Mouse (Mus musculus): ENCODE measurements at regions not wholly inside any gene's neighbourhood (a gene's known extent, or its start where the extent isn't known, plus 50 kb on each side); places are given as distances from the start of the nearest gene placed in this dataset.

DNA sequence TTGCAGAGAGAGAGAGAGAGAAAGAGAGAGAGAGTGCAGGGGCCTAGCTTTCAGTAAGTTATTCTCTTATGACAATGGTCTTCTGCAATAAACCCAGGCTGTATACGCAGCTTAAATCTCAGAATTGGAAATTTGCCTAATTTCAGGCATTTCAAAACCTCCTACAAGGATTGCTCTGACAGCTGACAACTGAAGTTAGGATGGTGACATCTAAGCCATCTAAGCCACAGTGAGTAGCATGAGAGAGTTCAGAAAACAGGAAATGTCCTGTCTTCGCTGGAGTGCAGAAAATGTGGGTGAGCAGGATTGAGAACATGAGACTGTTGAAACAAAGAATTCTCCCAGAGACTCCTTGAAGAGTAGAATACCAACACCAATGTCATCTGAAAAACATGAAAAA is 56.8 kb downstream of the Fam110c start:
- in situ Hi-C loops (cut with MboI; ENCODE audit: low pct_unique_long_range_greater_than_20kb in 1 of 2, low sequenced_read_pairs in 2 of 2, unreplicated experiment in 1 of 2), result loop anchor here in 1 of 2 experiments (25.0 kb wide), 1 partner anchor 807 kb away; no protein-coding TSS in a partner anchor

DNA sequence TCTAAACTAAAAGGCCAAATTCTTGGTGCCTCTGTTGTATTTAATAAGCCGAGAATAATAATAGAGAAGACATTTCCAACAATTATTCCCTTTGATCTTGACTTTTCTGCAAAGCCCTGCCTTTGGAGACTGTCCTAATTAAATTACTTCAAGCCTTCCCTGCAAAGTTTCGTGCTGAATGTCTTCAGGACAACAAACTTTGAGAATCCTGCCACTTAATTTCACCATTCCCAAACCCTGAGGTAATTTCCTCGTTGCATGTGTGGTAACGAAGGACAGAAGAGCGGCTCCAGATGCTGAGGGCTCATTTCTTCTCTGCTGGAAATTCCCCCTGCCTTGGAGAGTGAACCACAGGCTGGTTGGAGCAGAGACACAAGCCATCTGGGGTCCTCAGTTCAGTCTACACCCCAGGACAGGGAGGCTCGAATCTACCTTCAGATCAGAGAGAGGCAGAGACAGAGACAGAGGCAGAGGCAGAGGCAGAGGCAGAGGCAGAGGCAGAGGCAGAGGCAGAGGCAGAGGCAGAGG is 60.9 kb downstream of the Fam110c start:
- in situ Hi-C loops (cut with MboI; ENCODE audit: low pct_unique_long_range_greater_than_20kb in 1 of 2, low sequenced_read_pairs in 2 of 2, unreplicated experiment in 1 of 2), result loop anchor here in 1 of 2 experiments (25.0 kb wide), 1 partner anchor 803 kb away; no protein-coding TSS in a partner anchor

DNA sequence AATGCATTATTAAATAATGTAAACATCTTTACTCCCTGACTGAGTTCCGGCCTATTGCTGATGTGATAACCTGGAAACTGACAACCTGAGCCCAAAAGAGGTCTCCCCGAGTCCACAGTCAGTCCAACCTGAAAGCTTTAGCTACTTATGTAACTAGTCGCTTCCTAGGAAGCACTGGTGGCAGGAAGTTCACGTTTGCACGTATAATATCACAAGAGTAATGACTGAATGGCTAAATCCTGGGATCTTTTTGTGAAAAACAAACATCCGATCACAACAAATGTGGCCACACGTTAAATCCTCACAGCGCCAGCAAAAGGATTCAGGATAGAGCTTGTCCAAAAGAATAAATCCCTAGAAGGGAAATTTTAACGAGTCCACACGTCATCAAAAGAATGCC is 62.7 kb downstream of the Fam110c start:
- in situ Hi-C loops (cut with MboI; ENCODE audit: low pct_unique_long_range_greater_than_20kb in 1 of 2, low sequenced_read_pairs in 2 of 2, unreplicated experiment in 1 of 2), result loop anchor here in 1 of 2 experiments (25.0 kb wide), 1 partner anchor 801 kb away; no protein-coding TSS in a partner anchor

DNA sequence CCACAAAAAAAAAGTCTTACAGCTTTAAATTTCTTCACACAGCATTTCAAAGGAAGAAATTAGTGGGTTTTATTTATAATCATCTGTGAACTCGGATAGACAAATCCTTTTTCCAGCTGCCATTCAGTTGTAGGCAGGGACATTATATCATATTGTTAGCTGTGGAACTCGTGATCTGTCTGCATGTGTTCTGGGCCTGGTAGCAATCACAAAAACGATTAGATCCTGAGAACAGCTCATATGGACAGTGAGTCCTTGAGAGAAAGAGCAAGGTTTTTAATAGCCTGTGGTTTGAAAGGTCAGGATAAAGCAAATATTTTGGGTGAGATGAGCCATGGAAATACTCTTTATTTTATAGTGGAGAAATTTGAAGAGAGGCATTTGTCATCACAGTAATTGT is 63.2 kb downstream of the Fam110c start:
- in situ Hi-C loops (cut with MboI; ENCODE audit: low pct_unique_long_range_greater_than_20kb in 1 of 2, low sequenced_read_pairs in 2 of 2, unreplicated experiment in 1 of 2), result loop anchor here in 1 of 2 experiments (25.0 kb wide), 1 partner anchor 800 kb away; no protein-coding TSS in a partner anchor

DNA sequence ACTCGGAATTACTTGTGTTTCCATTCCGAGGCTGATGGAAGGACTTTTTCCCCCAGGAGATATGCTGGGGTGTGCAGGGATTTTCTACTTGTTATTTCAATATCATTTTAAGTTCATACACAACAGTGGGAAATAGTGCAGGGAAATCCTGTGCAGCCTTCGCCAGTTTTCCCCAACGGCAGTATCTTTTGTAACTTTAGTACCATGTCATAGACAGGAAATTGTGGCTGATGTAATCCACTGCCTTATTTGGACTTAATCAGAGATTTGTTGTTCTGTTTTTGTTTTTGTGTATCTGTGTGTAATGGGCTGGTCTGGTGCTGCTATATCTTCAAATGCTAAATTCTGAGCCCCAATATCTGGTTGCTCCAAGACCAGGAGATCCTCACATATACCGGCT is 63.8 kb downstream of the Fam110c start:
- in situ Hi-C loops (cut with MboI; ENCODE audit: low pct_unique_long_range_greater_than_20kb in 1 of 2, low sequenced_read_pairs in 2 of 2, unreplicated experiment in 1 of 2), result loop anchor here in 1 of 2 experiments (25.0 kb wide), 1 partner anchor 800 kb away; no protein-coding TSS in a partner anchor

DNA sequence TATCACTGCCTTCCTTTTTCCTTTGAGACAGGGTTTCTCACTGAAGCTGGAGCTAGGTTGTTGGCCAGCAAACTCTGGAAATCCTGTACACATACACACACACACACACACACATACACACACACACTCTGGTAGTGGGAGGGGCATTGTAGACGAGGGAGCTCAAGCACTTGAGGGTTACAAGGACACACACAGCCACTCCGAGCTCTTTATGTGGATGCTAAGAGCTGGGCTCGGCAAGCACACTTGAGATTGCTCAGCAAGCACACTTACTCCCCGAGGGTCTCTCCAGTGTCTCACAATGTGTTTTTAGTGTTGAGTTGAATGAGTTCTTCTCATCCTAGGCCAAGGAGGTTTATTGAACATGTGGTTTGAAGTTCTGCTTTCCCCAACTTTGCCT is 66.2 kb downstream of the Fam110c start:
- in situ Hi-C loops (cut with MboI; ENCODE audit: low pct_unique_long_range_greater_than_20kb in 1 of 2, low sequenced_read_pairs in 2 of 2, unreplicated experiment in 1 of 2), result loop anchor here in 1 of 2 experiments (25.0 kb wide), 1 partner anchor 797 kb away; no protein-coding TSS in a partner anchor

DNA sequence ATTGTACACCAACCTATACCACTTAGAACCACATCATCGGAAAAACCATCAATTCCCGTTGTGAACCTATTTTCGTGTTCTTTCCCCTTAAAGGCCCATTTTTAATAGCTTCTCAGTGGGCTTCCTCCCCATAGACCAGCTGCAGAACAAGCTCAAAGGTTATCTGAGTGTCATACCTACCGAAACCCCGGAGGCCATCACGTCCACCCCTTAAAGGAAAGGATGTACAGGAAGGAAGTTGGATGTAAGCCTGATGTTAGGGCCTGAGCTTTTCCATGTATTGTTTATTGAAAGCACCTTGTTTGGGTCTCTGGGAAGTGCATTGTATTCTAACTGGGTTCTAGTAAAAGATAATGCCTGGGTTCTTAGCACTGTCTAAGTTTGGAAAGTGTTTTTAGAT is 69.6 kb downstream of the Fam110c start:
- in situ Hi-C loops (cut with MboI; ENCODE audit: low pct_unique_long_range_greater_than_20kb in 1 of 2, low sequenced_read_pairs in 2 of 2, unreplicated experiment in 1 of 2), result loop anchor here in 1 of 2 experiments (25.0 kb wide), 1 partner anchor 794 kb away; no protein-coding TSS in a partner anchor

DNA sequence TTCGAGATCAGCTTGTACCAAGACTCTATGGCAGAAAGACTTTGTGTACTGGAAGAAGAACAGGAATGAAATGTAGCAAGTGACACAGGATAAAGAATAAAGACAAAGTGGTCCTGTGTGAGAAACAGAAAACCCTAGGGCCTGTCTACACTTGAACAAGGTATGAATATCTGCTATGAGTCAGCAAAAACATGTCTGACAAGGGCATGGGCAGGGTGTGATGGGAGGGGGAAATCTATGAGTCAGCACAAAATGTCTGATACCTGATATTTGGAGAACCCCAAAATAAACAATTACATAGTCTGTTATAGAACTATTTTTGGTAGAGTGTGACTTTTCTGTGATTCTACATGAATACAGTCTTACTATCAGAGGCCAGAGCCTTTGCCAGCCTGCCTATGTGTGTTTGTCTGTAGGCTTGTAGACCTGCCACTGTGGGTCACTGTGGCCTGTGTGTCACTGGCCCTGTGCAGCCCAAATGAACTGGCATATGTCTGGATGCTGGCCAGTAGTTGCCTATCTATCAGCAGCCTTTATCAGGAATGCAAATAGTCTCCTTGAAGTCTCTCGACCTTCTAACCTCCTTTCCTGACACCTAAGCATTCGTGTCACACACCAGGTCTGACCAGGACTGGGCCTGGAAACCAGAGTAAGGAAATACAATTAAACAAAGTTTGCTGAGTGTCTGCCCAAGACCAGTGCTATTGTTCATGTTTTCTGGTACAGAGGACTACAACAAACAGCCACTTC is 71.5 kb downstream of the Fam110c start:
- in situ Hi-C loops (cut with MboI; ENCODE audit: low pct_unique_long_range_greater_than_20kb in 1 of 2, low sequenced_read_pairs in 2 of 2, unreplicated experiment in 1 of 2), result loop anchor here in 1 of 2 experiments (25.0 kb wide), 1 partner anchor 792 kb away; no protein-coding TSS in a partner anchor

DNA sequence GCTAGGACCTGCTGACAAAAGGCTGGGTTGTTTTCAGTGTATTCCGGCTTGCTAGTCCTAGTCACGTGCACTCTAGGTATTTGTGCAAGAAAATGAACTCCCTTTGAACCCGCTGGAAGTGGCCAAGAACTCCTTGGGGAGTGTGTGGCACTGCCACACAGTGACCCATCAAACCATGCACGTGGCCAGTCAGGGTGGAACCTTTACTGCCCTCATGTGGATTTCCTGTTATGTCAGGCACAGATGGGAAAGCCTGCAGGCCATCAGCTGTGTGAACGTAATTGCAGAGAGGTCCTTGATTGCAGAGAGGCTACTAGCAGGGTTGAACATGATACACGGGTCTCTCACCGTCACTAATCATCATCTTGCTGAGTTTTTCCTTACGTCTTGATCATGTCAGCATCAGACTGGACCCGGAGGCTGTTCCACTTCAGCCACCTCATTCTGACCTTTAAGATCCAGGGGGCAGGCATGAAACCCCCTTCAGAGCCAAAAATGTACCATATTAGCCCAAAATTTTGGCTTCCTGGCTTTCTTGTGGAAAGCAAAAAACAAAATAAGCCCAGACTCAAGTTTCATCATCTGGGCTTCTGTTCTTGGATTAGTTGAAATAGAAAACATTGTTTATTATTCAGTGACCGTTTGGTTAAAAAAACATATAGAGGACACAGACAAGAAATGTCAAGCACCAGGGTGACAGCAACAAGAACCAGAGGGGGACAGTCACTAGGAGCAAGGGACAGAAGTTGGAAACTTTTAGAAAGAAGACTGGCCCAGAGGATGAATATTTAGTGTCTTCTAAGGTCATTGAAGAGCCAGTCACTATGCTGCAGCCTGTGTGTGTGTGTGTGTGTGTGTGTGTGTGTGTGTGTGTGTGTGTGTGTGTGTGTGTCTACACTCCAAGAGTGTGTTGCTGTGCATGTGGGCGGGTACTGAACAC is 75.0 kb downstream of the Fam110c start:
- in situ Hi-C loops (cut with MboI; ENCODE audit: low pct_unique_long_range_greater_than_20kb in 1 of 2, low sequenced_read_pairs in 2 of 2, unreplicated experiment in 1 of 2), result loop anchor here in 1 of 2 experiments (25.0 kb wide), 1 partner anchor 789 kb away; no protein-coding TSS in a partner anchor

DNA sequence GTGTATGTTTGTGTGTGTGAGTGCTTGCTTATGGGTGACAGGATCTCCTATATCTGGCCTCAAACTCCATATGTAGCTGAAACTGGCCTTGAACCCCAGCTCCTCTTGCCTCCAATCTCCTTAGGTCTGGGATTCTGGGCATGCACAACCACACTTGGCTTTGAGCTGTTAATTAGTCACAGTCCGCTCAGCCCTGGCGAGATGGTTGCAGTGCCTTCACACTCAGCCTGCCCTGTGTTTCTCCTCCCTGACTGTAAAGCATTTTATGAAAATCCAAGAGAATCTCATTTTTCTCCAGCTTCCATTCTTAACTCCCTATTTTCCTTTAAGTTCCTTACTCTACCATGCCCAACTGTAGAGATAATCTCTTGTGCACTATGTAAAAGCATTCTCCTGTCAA is 80.1 kb downstream of the Fam110c start:
- in situ Hi-C loops (cut with MboI; ENCODE audit: low pct_unique_long_range_greater_than_20kb in 1 of 2, low sequenced_read_pairs in 2 of 2, unreplicated experiment in 1 of 2), result no loop called here

DNA sequence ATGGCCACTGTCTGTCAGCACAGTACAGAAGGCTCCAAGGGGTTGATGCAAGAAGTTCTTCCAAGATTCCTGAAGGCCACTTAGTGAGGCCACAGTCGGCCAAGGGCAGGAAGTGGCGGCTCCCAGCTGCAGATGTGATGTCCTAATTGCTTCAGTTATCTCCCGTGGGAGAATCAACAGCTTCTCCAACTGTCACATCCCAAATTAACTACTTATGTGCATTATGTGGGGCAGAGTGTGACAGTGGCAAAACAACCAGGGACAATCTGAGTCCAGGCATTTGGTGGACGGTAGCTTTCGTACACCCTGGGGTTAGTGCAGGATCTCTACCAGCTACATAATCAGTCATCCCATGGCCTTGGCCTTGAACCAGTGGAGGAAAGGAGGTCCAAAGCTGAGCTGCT is 80.9 kb downstream of the Fam110c start:
- in situ Hi-C loops (cut with MboI; ENCODE audit: low pct_unique_long_range_greater_than_20kb in 1 of 2, low sequenced_read_pairs in 2 of 2, unreplicated experiment in 1 of 2), result no loop called here

DNA sequence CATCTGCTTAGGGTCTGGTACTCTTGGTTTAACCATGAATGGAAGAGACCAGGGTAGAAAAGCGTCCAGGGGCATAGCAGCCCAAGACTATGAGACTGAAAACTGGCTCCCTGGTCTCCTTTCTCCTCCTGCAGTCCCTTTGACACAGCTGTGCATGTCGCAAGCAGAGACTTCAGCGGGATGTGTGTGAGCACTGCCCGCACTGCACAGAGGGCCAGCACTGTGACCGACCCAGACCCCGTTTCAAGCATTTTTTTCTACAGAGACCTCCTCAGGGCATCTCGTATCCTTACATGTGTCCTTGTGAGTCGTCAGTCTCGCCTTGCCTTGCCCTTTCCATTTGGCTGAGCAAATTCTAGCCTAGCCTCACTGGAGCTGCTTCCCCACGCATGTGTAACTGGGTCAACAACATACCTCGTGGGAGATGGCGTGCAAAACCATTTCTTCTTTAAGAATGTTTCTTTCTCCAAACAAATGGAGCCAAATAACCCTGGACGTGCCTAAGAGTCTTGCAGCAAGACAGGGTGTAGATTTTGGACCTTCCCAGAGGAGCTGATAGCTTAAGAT is 82.6 kb downstream of the Fam110c start:
- in situ Hi-C loops (cut with MboI; ENCODE audit: low pct_unique_long_range_greater_than_20kb in 1 of 2, low sequenced_read_pairs in 2 of 2, unreplicated experiment in 1 of 2), result no loop called here

DNA sequence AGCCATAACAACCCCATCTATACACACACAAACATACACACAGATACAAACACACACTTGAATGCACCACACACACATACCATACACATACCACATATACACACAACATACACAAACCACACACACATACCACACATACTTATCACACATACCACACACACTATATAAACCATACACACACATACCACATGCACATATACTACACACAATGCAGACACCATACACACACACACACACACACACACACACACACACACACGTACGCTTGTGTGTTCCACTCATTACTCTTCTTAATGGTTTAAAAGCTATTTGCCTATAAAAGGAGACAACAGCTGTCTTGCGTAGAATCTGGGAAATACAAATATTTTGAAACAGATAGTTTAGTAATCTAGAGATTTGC is 83.1 kb upstream of the Gm6993 start:
- in situ Hi-C loops (cut with MboI; ENCODE audit: low pct_unique_long_range_greater_than_20kb in 1 of 2, low sequenced_read_pairs in 2 of 2, unreplicated experiment in 1 of 2), result no loop called here

DNA sequence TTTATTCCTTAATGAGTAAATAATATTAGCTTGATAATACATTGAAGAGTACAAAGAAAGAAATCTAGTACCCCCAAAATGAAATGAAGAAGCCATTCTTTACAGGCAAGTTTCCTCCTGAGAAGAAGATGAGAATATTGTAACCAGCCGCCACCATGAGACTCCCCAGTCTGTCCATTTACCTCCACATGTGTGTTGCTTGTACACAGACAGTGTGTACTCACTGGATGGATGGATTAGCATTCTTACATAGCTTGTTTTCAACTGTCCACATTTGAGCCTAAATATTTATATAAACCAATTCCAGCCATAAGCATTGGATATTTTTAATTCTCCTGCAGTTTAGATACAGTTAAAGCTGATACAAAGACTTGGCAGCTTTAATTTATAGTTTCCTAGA is 82.7 kb upstream of the Gm6993 start:
- in situ Hi-C loops (cut with MboI; ENCODE audit: low pct_unique_long_range_greater_than_20kb in 1 of 2, low sequenced_read_pairs in 2 of 2, unreplicated experiment in 1 of 2), result no loop called here

DNA sequence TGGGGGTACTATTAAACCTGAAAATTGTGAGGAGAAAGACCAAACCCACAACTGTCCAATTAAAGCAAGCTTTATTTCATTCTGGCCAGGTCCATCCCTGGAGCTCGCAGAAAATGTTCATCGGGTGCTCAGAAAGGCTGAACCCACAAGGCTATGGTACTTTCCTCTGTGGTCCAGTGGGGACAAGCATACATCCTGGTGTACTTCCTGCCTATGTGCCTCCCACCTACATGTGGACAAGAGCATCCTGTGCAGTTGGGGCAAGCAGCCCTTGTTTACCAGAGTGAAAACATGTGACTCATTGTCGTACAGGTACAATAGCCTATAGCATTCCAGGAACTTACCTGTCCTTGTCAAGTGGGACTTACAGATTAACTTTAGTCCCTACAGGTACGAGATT is 81.7 kb upstream of the Gm6993 start:
- in situ Hi-C loops (cut with MboI; ENCODE audit: low pct_unique_long_range_greater_than_20kb in 1 of 2, low sequenced_read_pairs in 2 of 2, unreplicated experiment in 1 of 2), result no loop called here

DNA sequence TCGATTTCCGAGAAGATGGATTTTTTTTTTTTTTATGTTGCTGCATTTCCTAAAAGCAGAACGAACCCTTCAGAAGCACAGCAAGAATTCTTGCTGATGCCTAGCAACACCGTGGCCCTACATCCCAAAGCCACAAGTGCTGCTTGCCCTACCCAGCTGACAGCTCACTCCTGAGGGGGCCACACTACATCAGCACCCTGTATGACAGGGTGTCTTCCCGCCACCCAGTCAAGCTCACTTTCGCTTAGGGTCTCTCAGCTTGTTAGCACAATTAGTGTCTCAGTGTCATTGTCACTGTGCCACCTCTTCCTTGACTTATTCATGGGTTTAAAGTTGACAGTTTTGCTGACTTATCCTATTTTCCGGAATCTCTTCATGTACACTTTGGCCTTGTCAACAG is 81.2 kb upstream of the Gm6993 start:
- in situ Hi-C loops (cut with MboI; ENCODE audit: low pct_unique_long_range_greater_than_20kb in 1 of 2, low sequenced_read_pairs in 2 of 2, unreplicated experiment in 1 of 2), result no loop called here

DNA sequence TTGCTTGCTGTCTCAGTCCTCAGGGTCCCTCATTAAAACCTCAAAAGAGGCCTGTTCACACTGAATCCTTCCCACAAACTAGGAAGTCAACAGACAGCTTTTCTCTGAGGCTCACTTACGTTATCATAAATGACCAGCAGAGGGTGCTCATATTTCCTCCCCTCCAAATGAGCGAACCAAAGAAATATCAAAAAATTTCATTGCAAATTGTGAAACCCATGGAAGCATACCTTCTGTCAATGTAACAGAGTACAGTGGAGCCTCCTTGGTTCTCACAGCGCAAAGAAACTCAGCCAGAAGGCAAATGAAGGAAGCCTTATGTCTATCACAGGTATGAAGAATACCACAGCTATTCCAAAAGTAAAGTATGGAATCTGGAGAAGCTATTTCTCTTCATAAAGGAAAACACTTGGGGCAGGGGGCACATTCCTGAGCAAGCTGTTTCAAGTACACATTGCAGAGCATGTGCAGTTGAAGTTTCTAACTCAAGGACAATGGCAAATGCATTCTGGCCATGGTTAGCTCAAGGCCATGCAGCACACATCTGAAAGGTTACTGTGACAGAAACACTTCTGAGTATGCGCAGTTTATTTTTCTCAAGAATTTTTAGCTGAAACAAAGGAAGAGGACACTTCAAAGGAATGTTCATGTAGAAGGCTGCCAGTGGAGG is 72.2 kb upstream of the Gm6993 start:
- in situ Hi-C loops (cut with MboI; ENCODE audit: low pct_unique_long_range_greater_than_20kb in 1 of 2, low sequenced_read_pairs in 2 of 2, unreplicated experiment in 1 of 2), result no loop called here

DNA sequence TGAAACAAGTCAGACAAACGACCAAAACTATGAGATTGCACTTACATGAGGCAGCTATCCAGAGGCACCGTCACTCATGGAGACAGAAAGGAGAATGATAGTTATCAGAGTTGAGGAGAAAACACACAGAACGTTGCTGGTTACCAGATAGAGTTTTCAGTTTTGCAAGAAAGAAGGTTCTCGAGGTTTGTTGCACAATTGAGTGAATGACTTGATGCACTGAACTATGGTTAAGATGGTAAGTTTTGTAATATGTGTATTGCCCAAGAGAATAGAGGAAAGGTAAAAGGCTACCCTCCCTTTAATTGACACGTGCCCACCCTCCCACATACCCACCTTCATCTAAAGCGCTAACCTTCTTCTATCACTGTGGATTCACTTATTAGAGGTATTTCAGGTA is 70.5 kb upstream of the Gm6993 start:
- in situ Hi-C loops (cut with MboI; ENCODE audit: low pct_unique_long_range_greater_than_20kb in 1 of 2, low sequenced_read_pairs in 2 of 2, unreplicated experiment in 1 of 2), result no loop called here
